Mouse (Mus musculus) WW6 (cell line): Measurements from ENCODE around the gene Acox3.

Experiments used
- DNase-seq: peaks from one replicate; pipeline ENCODE4 v3.0.0-alpha.2; 2013; ENCODE audit warnings: low read depth, low spot score

Gene Acox3

GRCm38 (mm10) chr5:35648230-35648629, 65.4 kb downstream of the Acox3 start:
- no peak for DNase-seq

GRCm38 (mm10) chr5:35652319-35652718, 69.5 kb downstream of the Acox3 start:
- no peak for DNase-seq

DNA sequence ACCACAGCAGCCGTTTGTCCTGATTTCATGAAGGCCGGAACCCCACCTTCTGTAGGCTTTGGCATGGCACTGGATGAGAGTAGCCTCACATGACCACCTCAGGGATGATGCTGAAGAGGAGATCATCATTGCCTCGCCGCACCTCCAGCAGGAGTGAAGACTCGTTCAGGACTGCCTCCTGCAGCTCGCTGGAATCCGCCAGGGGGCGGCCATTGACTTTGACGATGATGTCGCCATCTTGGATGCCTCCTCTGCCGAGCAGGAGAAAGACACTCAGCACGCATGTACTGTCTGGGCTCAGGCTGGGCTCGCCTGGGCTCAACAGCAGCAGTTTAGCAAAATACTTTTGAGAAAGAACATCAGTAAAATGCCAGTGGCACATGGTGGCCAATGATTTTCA, 70.0 kb downstream of the Acox3 start:
- DNase-seq = peak; percentile 33

DNA sequence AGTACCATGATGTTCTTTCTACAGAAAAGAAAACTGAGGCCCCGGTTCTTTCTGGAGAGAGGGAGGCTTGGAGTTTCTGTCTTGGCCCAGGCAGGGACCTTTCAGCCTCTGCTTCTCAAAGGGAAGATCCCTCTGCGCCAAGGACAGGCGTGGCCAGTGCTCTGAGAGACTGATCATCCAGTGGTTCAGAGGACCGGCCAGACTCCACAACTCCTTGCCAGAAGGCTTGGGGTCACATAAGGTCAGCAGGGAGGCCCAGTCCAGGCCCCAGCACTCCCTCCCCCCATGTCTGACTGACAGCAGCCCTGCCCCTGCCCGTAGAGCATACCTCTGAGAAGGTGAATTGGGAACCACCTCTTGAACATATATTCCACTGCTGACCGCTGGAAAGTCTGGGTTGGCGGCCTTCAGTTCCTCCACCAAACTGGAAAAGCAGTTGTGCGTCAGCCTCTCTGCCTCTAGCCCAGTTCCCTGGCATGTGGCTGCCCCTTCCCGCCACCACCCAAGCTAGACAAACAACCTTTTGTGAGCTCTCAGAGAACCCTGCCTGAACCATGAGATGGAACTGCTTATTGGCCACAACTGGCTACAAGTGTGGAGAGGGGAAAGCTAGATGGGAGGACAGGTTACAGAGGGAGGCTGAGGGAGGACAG, 71.0 kb downstream of the Acox3 start:
- no peak for DNase-seq

GRCm38 (mm10) chr5:35655753-35656485, 73.1 kb downstream of the Acox3 start:
- no peak for DNase-seq

GRCm38 (mm10) chr5:35659503-35659902, 76.7 kb downstream of the Acox3 start:
- DNase-seq = no peak

GRCm38 (mm10) chr5:35661210-35661609, 78.4 kb downstream of the Acox3 start:
- no peak for DNase-seq

- no peak for DNase-seq
Observed at GRCm38 (mm10) chr5:35662021-35662545, 79.2 kb downstream of the Acox3 start.
